Mouse (Mus musculus): ENCODE results near the gene Cbx7. TPM values are rescaled to one million over a fixed set of nuclear protein-coding genes. Genes with fewer than 3 reads are reported as not detected.

The Cbx7 gene
- total RNA-seq, 2 experiments from 2014 or later, result 18.9 to 19.6 TPM

- H3K4me3 ChIP-seq, result peak overlapping the region; percentile 83
- peak overlapping the region; percentile 88 for H3K27ac ChIP-seq
- DNase-seq, result no peak
- TF ChIP-seq CTCF (IDR thresholded peaks at IDR 0.05), result no peak
- intact Hi-C loops (cut with DNase I), result no loop called here
Observed at GRCm38 (mm10) chr15:79892995-79893823, 77.7 kb downstream of the Cbx7 start.

GRCm38 (mm10) chr15:79892213-79892541 is 78.7 kb downstream of the Cbx7 start:
- Histone ChIP-seq H3K4me3 (peak overlapping the region; percentile 83), H3K27ac (peak overlapping the region; percentile 88)
- intact Hi-C loops (cut with DNase I), result no loop called here
- no peak for TF ChIP-seq CTCF (IDR thresholded peaks at IDR 0.05)
- DNase-seq, result peak; percentile 79

- DNase-seq, result peak; percentile 79
- Histone ChIP-seq H3K27ac (peak within 1 kb of the TSS; percentile 88), H3K4me3 (peak within 1 kb of the TSS; percentile 83)
- intact Hi-C loops (cut with DNase I), result no loop called here
- TF ChIP-seq CTCF (IDR thresholded peaks at IDR 0.05), result peak; percentile 81
Observed at GRCm38 (mm10) chr15:79891436-79892212, 79.3 kb downstream of the Cbx7 start, which contains the start of gene Apobec3. Gene Apobec3, plus strand, starts transcription at chr15:79891659.

GRCm38 (mm10) chr15:79884820-79885219 is 86.1 kb downstream of the Cbx7 start:
- intact Hi-C loops (cut with DNase I), result no loop called here
- no peak for TF ChIP-seq CTCF (IDR thresholded peaks at IDR 0.05)
- no peak for DNase-seq
- Histone ChIP-seq H3K4me3 (no peak overlapping the region), H3K27ac (no peak overlapping the region)

GRCm38 (mm10) chr15:79883352-79883822 is 87.5 kb downstream of the Cbx7 start:
- peak; percentile 96 for DNase-seq
- intact Hi-C loops (cut with DNase I), result loop anchor here (2.0 kb wide), 1 partner anchor 53 kb away; no protein-coding TSS in a partner anchor
- peak overlapping the region; percentile 73 for H3K4me3 ChIP-seq

GRCm38 (mm10) chr15:79882623-79883267 is 88.2 kb downstream of the Cbx7 start:
- Histone ChIP-seq H3K27ac (peak overlapping the region; percentile 87), H3K4me3 (peak overlapping the region; percentile 73)
- TF ChIP-seq CTCF (IDR thresholded peaks at IDR 0.05), result no peak
- DNase-seq, result no peak
- intact Hi-C loops (cut with DNase I), result loop anchor here (2.0 kb wide), 1 partner anchor 52 kb away; no protein-coding TSS in a partner anchor

More at GRCm38 (mm10) chr15:79883352-79883822, 87.5 kb downstream of the Cbx7 start:
- TF ChIP-seq CTCF (IDR thresholded peaks at IDR 0.05), result no peak
- peak overlapping the region; percentile 87 for H3K27ac ChIP-seq

GRCm38 (mm10) chr15:79880477-79880876 is 90.4 kb downstream of the Cbx7 start:
- Histone ChIP-seq H3K4me3 (no peak overlapping the region), H3K27ac (0 out of 2 replicates have a peak overlapping the region, but pooled peaks have one; percentile 83)
- no peak for TF ChIP-seq CTCF (IDR thresholded peaks at IDR 0.05)
- DNase-seq, result no peak
- intact Hi-C loops (cut with DNase I), result no loop called here

GRCm38 (mm10) chr15:79879319-79879718 is 91.6 kb downstream of the Cbx7 start:
- H3K27ac ChIP-seq, result peak overlapping the region; percentile 83
- DNase-seq, result peak; percentile 75
- H3K4me3 ChIP-seq, result peak overlapping the region; percentile 58
- TF ChIP-seq CTCF (IDR thresholded peaks at IDR 0.05), result no peak
- intact Hi-C loops (cut with DNase I), result no loop called here

- no peak for TF ChIP-seq CTCF (IDR thresholded peaks at IDR 0.05)
- DNase-seq, result peak; percentile 31
- Histone ChIP-seq H3K27ac (peak overlapping the region; percentile 83), H3K4me3 (peak overlapping the region; percentile 58)
- intact Hi-C loops (cut with DNase I), result no loop called here
Observed at GRCm38 (mm10) chr15:79878725-79879136, 92.2 kb downstream of the Cbx7 start.

GRCm38 (mm10) chr15:79875261-79875995 is 95.5 kb downstream of the Cbx7 start:
- intact Hi-C loops (cut with DNase I), result no loop called here
- peak; percentile 21 for DNase-seq
- TF ChIP-seq CTCF (IDR thresholded peaks at IDR 0.05), result no peak
- no peak overlapping the region for H3K4me3 ChIP-seq
- H3K27ac ChIP-seq, result peak overlapping the region; percentile 40; the same call in 1 of the 2 replicates

GRCm38 (mm10) chr15:79873995-79874394 is 96.9 kb downstream of the Cbx7 start:
- Histone ChIP-seq H3K27ac (no peak overlapping the region), H3K4me3 (no peak overlapping the region)
- TF ChIP-seq CTCF (IDR thresholded peaks at IDR 0.05), result no peak
- DNase-seq, result no peak
- intact Hi-C loops (cut with DNase I), result no loop called here

GRCm38 (mm10) chr15:79873545-79873944 is 97.4 kb downstream of the Cbx7 start:
- intact Hi-C loops (cut with DNase I), result no loop called here
- Histone ChIP-seq H3K4me3 (no peak overlapping the region), H3K27ac (no peak overlapping the region)
- no peak for DNase-seq
- no peak for TF ChIP-seq CTCF (IDR thresholded peaks at IDR 0.05)

Measured in gastrocnemius, adult 2 months (tissue).